Mouse (Mus musculus) neutrophil, adult 59 days (primary cell): ENCODE results near the gene Map2k3. TPM values are rescaled to one million over a fixed set of nuclear protein-coding genes. Genes with fewer than 3 reads are reported as not detected.

Source experiments
- total RNA-seq, 2 experiments: library from RNA; stranded (reverse); gene quantifications; 1 replicate in 1 of 2; 2 replicates in 1 of 2; pipeline ENCODE4 v1.2.4; 2023

Map2k3 gene
- total RNA-seq = 10 to 100 TPM; 85.5 to 99.7 TPM

DNA sequence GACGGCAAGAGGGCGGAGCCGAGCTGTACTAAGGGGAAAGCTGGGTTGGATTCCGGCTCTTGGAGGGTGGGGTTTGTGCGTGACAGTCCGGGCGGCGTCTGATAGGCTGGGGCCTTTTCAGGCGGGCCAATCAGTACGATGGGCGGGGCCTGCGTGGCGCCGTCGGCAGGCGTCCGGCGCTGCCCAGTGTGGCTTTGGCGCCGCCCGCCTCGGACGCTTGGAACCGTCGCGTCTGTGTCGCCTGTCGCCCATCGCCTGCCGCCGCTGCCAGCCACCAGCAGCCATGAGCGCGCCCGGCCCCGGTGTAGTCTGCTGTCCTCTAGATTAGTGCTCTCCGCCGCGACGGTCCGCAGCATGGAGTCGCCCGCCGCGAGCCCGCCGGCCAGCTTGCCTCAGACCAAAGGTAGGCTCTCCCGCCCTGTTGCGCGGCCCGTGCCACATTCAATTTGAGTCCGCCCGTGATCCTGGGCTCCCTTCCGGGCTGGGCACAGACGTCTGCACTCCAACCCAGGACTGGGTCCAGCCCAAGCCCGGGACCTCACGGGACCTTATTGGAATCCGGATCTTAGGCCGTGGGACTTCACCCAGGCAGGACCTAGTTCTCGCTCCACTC, at the start of gene Map2k3:
Gene Map2k3, plus strand, starts transcription at position 165 of the 613 bp plus-strand sequence.

DNA sequence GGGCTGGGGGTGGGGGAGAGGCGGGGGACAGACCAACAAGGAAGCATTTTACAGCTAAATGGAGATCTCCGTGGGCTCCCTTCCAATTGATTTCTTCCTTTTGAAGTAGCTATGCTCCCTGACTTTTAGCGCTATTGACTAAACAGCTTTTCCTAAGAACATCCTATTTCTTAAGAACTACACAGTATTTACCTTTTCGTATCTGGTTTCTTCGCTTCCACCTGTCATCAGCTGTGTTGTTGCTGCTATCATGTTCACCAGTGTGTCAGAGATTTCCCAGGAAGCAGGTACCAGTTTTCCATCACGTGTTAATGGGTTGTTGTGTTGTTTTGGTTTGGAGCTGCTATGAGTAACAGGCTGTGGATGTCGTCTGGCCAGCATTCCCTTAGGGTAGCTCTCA, 17.3 kb upstream of the Map2k3 start, which contains the start of gene Natd1:
Gene Natd1, minus strand, starts transcription at position 260 of the 400 bp plus-strand sequence.

Other genes starting within 250 kb of the Map2k3 start
- gene Llgl1, start 232.3 kb upstream of the Map2k3 start, total RNA-seq = 10 to 100 TPM; 13.8 to 15.8 TPM
- 100 to 1,000 TPM; 257 to 259 TPM for gene Flii, start 204.8 kb upstream of the Map2k3 start, total RNA-seq
- 1 to 10 TPM; 8.8 to 9.9 TPM for gene Mief2, start 203.6 kb upstream of the Map2k3 start, total RNA-seq
- 10 to 100 TPM; 12.4 to 14.5 TPM for gene Top3a, start 154.7 kb upstream of the Map2k3 start, total RNA-seq
- gene Smcr8, start 154.5 kb upstream of the Map2k3 start, total RNA-seq = 10 to 100 TPM; 36.1 to 39.5 TPM
- gene Shmt1, start 120.3 kb upstream of the Map2k3 start, total RNA-seq = 10 to 100 TPM in 1 of 2 experiments, 1 to 10 TPM in 1; 7.0 to 10.1 TPM
- 1 to 10 TPM; 6.0 to 7.5 TPM for gene Dhrs7b, start 101.4 kb upstream of the Map2k3 start, total RNA-seq
- 10 to 100 TPM; 11.5 to 17.0 TPM for gene Tmem11, start 52.8 kb upstream of the Map2k3 start, total RNA-seq
- gene Natd1, start 17.3 kb upstream of the Map2k3 start, total RNA-seq = 1 to 10 TPM; 7.9 to 8.7 TPM
- not detected for gene Kcnj12, start 90.5 kb downstream of the Map2k3 start, total RNA-seq
- 10 to 100 TPM; 26.6 to 30.5 TPM for gene Tnfrsf13b, start 194.7 kb downstream of the Map2k3 start, total RNA-seq
- gene Usp22, start 243.0 kb downstream of the Map2k3 start, total RNA-seq = 10 to 100 TPM; 78.5 to 84.3 TPM